Mouse (Mus musculus) spleen, adult 2 months (tissue): ENCODE data around the gene Itgbl1. TPM values are rescaled to one million over a fixed set of nuclear protein-coding genes. Genes with fewer than 3 reads are reported as not detected.

Source experiments
- DNase-seq, 2 experiments: peaks; one replicate each; pipeline versions ENCODE4 v3.0.0 to v3.0.0-alpha.2; 2012 to 2021; ENCODE audit warnings: low spot score in 2 of 2, low read depth in 1 of 2
- H3K27ac ChIP-seq: fragments of 200-500 bp; 2 replicates; pipeline ENCODE4 v1.5.1; 2012; ENCODE audit warnings: low read length, inconsistent platforms; ENCODE audit not compliant: insufficient read depth
- H3K27me3 ChIP-seq: fragments of 200-500 bp; 2 replicates; pipeline ENCODE4 v1.6.1; 2012; ENCODE audit warnings: mild to moderate bottlenecking, moderate library complexity, low read length, inconsistent platforms; ENCODE audit not compliant: control insufficient read depth, insufficient read depth
- H3K36me3 ChIP-seq: fragments of 200-500 bp; 2 replicates; pipeline ENCODE4 v1.6.1; 2012; ENCODE audit warnings: mild to moderate bottlenecking, low read length, inconsistent platforms; ENCODE audit not compliant: control insufficient read depth, insufficient read depth
- H3K4me1 ChIP-seq: fragments of 200-500 bp; 2 replicates; pipeline ENCODE4 v1.6.1; 2011; ENCODE audit warnings: inconsistent platforms; ENCODE audit not compliant: control insufficient read depth, insufficient read depth, insufficient read length
- H3K4me3 ChIP-seq: fragments of 200-500 bp; 2 replicates; pipeline ENCODE4 v1.5.1; 2011; ENCODE audit warnings: mild to moderate bottlenecking, inconsistent platforms; ENCODE audit not compliant: insufficient read depth, insufficient read length; ENCODE audit errors: extremely low read depth
- CTCF ChIP-seq: fragments of 200-500 bp; IDR thresholded peaks from 2 replicates; pipeline ENCODE4 v1.5.1; 2011; ENCODE audit warnings: mild to moderate bottlenecking, inconsistent platforms; ENCODE audit not compliant: insufficient read depth, insufficient read length, insufficient replicate concordance; ENCODE audit errors: extremely low read depth
- POLR2A ChIP-seq: fragments of 200-500 bp; IDR thresholded peaks from 2 replicates; pipeline ENCODE4 v1.6.1; 2011; ENCODE audit warnings: low read depth, low read length, inconsistent platforms
- WGBS: fragments of 180-500 bp; shearing (Covaris S2); methylation state at CpG from one replicate; pipeline ENCODE4 v1.1.7; 2018; 5-methylcytosine and 5-hydroxymethylcytosine counted together
- polyA plus RNA-seq: library from polyadenylated mRNA; depleted of rRNA; stranded (reverse); fragments of >200 nt; gene quantifications from 2 replicates; pipeline ENCODE4 v1.2.3, GENCODE M21; 2012

Gene Itgbl1
- polyA plus RNA-seq, 1 experiment, result 0.76 TPM

DNA sequence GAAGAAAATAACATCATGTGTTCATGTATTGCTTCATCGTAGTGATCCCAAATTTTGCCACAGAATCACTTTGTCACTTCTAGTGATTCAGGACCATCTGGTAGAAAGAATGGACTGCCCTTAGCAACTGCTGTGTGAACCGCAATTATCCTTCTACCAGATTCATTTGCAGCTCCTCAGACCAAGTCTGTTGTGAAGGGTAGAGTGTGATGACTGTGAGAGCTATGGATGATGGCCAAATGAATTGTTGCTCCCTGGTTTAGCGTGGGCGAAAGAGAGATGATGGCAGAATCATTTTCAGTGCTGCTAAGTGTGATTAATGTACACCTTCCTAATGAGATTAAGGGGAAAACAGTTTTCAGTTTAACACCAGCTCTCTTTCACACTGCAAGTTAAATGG is 100.3 kb downstream of the Itgbl1 start:
- no peak overlapping the region for H3K27ac ChIP-seq
- no peaks in the 10 kb centered on the region for H3K4me1 ChIP-seq
- 77% methylated on average over 4 of the region's 4 CpGs for WGBS
- H3K4me3 ChIP-seq, result no peak overlapping the region
- no peaks in the 10 kb centered on the region for H3K27me3 ChIP-seq
- no peaks in the 10 kb centered on the region for H3K36me3 ChIP-seq
- TF ChIP-seq CTCF (no peak), POLR2A (no peak)
- DNase-seq, result no peak

DNA sequence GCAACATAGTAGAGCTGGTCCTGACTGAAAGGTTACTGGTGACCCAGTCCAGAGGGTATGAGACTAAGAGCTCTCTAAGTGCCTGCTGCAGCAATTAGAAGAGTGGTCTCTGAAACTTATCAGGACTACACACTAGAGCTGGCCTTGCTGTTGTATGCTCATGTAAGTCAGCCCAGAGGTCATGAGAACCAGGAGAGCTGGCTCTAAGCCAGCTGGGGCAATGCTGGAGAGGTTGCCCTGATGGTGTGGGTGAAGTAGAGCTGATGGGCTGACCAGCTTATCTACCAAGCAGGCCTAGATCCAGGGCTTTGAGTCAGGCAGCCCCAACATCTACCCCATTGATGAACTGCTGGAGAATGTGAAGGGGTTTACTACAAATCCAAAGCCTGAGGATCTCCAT is 142.0 kb downstream of the Itgbl1 start:
- TF ChIP-seq CTCF, result no peak
- no peak for TF ChIP-seq POLR2A
- no peak overlapping the region for H3K27ac ChIP-seq

DNA sequence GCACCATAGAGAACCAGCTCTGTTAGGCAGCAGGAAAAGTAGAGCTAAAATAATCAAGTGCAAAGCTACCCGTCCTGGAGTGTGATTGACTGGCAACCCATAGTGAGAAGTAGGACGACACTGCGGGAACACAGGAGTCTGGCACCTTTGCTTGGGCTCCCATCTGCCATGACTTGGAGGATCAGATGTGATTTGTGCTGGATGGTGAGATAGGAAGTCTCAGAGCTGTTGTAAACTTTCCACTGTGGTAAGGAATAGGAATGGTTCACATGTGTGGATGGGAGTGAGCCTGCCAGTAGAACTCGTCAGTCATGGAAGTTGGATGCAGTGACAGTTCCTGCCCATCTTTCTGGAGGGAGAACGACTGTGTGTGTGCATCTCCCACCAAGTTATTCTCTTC is 177.9 kb downstream of the Itgbl1 start:
- 74% methylated on average over 5 of the region's 5 CpGs for WGBS
- no peaks in the 10 kb centered on the region for H3K4me1 ChIP-seq
- no peak for TF ChIP-seq CTCF
- no peak for TF ChIP-seq POLR2A
- no peak for DNase-seq
- H3K27me3 ChIP-seq, result no peaks in the 10 kb centered on the region
- no peaks in the 10 kb centered on the region for H3K36me3 ChIP-seq
- no peak overlapping the region for H3K27ac ChIP-seq
- no peak overlapping the region for H3K4me3 ChIP-seq

More for the DNA sequence above, 142.0 kb downstream of the Itgbl1 start:
- H3K27me3 ChIP-seq, result no peaks in the 10 kb centered on the region
- no peaks in the 10 kb centered on the region for H3K4me1 ChIP-seq
- no peak overlapping the region for H3K4me3 ChIP-seq
- no peaks in the 10 kb centered on the region for H3K36me3 ChIP-seq
- no peak for DNase-seq

DNA sequence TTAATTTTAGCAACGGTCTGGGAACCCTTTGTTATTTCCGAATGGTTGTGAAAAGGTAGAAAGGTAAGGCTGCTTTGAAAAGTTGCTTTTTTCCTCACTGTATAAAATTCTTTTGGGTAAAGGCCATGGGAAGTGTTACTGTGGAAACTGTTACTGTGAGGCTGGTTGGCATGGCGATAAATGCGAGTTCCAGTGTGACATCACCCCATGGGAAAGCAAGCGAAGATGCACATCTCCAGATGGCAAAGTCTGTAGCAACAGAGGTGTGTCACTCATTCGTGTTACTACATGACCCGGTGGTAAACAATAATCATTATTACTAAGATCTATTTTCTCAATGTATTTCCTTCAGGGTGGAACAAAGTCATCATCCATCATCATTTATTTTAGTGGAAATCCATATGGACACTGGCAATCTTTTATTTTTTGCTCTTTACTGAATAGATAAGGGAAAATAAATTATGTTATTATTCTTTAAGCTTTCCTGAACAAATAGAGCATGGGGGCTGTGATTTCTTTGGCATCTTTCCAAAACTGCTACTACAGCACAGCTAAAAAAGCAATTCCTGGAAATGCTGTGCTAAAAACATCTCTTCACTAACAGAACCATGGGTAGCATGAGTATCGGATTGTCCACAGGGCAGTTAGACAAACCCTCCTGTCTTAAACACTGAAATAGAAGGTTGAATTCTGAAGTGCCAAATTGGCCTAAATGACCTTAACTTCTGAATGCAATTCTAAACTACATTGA is 184.1 kb downstream of the Itgbl1 start:
- no peaks in the 10 kb centered on the region for H3K4me1 ChIP-seq
- H3K4me3 ChIP-seq, result no peak overlapping the region
- 76% methylated on average over 8 of the region's 8 CpGs for WGBS
- H3K27ac ChIP-seq, result no peak overlapping the region
- TF ChIP-seq POLR2A, result no peak
- TF ChIP-seq CTCF, result no peak
- no peak for DNase-seq
- no peaks in the 10 kb centered on the region for H3K27me3 ChIP-seq
- H3K36me3 ChIP-seq, result no peaks in the 10 kb centered on the region

DNA sequence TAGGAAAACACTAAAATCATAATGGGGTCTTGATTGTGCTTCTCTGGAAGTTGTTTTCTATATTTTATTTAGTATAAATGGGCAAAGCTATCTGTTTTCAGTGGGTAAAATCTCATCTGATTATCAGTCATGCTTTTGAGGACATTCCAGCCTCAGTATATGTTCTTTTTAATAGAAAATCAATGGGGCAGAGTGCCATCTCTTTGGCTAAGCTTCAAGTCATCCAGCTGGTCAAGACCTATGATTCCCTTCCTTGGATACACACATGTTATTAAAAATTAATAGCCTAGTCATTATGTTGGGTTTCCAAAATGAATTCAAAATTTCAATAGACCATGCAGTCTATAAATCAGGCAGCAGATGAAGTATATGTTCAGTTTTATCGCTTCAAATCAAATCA is 204.8 kb downstream of the Itgbl1 start:
- Histone ChIP-seq H3K4me3 (no peak overlapping the region), H3K27me3 (no peaks in the 10 kb centered on the region), H3K36me3 (no peaks in the 10 kb centered on the region), H3K27ac (no peak overlapping the region), H3K4me1 (no peaks in the 10 kb centered on the region)
- no peak for DNase-seq
- WGBS, result 78% methylated on average over 1 of the region's 1 CpGs
- TF ChIP-seq POLR2A (no peak), CTCF (no peak)

DNA sequence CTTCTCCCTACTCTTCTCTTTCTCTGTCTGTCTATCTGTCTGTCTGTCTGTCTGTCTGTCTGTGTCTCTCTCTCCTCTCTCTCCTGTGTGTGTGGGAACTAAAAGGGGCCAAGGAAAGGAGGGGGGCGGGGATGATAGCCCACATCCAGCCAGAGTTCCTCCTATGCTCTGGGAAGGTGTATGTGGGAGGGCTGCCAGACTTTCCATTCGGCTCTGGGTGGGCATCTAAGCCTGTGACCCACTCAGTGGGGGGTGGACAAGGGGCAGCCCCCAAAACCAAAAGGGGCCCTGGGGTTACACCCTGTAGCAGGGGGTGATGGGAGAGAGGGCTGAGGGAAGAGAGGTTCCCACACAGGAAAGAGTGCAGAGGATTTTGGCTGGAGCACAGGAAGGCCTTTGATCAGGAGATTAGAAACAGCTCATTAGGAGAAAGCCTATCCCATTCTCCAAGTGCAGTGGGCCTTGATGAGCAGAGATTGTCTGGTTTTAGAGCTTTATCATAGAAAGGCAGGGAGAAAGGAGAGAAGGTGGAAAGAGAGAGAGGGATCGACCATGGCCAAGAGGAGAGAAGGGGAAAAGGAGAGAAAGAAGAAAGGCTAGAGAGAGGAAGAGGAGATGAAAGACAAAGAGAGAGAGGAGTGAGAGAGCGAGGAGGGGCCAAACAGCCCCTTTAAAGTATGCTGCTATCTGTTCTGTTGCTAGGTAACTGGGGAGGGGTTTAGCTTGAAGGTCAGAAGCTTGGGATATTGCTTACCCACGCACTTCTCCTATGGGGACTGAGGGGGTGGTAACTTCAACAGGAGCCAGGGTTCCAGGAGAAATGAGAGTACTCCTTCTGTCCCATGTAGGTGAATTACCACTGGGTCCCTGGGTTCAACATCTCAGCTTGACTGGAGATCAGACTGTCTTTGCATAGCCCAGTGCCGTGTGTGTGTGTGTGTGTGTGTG is 206.3 kb downstream of the Itgbl1 start:
- no peaks in the 10 kb centered on the region for H3K4me1 ChIP-seq
- no peak overlapping the region for H3K27ac ChIP-seq
- H3K36me3 ChIP-seq, result no peaks in the 10 kb centered on the region
- no peak overlapping the region for H3K4me3 ChIP-seq
- no peak for DNase-seq
- TF ChIP-seq POLR2A (no peak), CTCF (no peak)
- WGBS, result 49% methylated on average over 6 of the region's 6 CpGs
- no peaks in the 10 kb centered on the region for H3K27me3 ChIP-seq
